Mouse (Mus musculus): Measurements from ENCODE around the gene Madcam1. TPM values are rescaled to one million over a fixed set of nuclear protein-coding genes. Genes with fewer than 3 reads are reported as not detected.

Madcam1 gene
- polyA plus RNA-seq, 1 experiment from 2014 or later, result 1.1 TPM

- DNase-seq (ENCODE audit: low spot score), result peak; percentile 65
- Histone ChIP-seq H3K4me1 (ENCODE audit: control insufficient read depth, insufficient read depth, low read length) (no peaks in the 10 kb centered on the region), H3K4me3 (ENCODE audit: low read depth, low read length) (no peak overlapping the region), H3K9me3 (replicated peaks; ENCODE audit: control insufficient read depth, low read length) (no peaks in the 10 kb centered on the region), H3K27ac (ENCODE audit: low read depth, low read length) (peak overlapping the region; percentile 68; the same call in 1 of the 2 replicates), H3K27me3 (replicated peaks; ENCODE audit: control insufficient read depth, insufficient read depth, low read length) (no peaks in the 10 kb centered on the region), H3K36me3 (ENCODE audit: control insufficient read depth, insufficient read depth, low read length) (no peaks in the 10 kb centered on the region), H3K9ac (ENCODE audit: low read length) (no peak overlapping the region), H3K4me2 (ENCODE audit: low read length) (no peak overlapping the region)
- ATAC-seq, result peak; percentile 82; the same call in 1 of the 2 replicates
- WGBS, result 16% methylated on average over 1 of the region's 1 CpGs
These were observed 9.4 kb upstream of the Madcam1 start for GRCm38 (mm10) chr10:79654946-79655395.

GRCm38 (mm10) chr10:79658829-79659228, 5.5 kb upstream of the Madcam1 start:
- DNase-seq (ENCODE audit: low spot score) (no peak), ATAC-seq (no peak)
- no peak overlapping the region for H3K4me2 ChIP-seq (ENCODE audit: low read length)
- no peaks in the 10 kb centered on the region for H3K9me3 ChIP-seq (replicated peaks; ENCODE audit: control insufficient read depth, low read length)
- 25% methylated on average over 4 of the region's 4 CpGs for WGBS
- H3K27me3 ChIP-seq (replicated peaks; ENCODE audit: control insufficient read depth, insufficient read depth, low read length), result no peaks in the 10 kb centered on the region
- H3K4me1 ChIP-seq (ENCODE audit: control insufficient read depth, insufficient read depth, low read length), result no peaks in the 10 kb centered on the region
- no peak overlapping the region for H3K9ac ChIP-seq (ENCODE audit: low read length)
- no peak overlapping the region for H3K4me3 ChIP-seq (ENCODE audit: low read depth, low read length)
- no peaks in the 10 kb centered on the region for H3K36me3 ChIP-seq (ENCODE audit: control insufficient read depth, insufficient read depth, low read length)
- H3K27ac ChIP-seq (ENCODE audit: low read depth, low read length), result no peak overlapping the region

GRCm38 (mm10) chr10:79660298-79660697, 4.1 kb upstream of the Madcam1 start:
- no peak overlapping the region for H3K27ac ChIP-seq (ENCODE audit: low read depth, low read length)
- 74% methylated on average over 2 of the region's 2 CpGs for WGBS
- ATAC-seq, result no peak
- no peaks in the 10 kb centered on the region for H3K4me1 ChIP-seq (ENCODE audit: control insufficient read depth, insufficient read depth, low read length)
- H3K4me2 ChIP-seq (ENCODE audit: low read length), result no peak overlapping the region
- no peak overlapping the region for H3K4me3 ChIP-seq (ENCODE audit: low read depth, low read length)
- H3K27me3 ChIP-seq (replicated peaks; ENCODE audit: control insufficient read depth, insufficient read depth, low read length), result no peaks in the 10 kb centered on the region
- no peaks in the 10 kb centered on the region for H3K9me3 ChIP-seq (replicated peaks; ENCODE audit: control insufficient read depth, low read length)
- no peak for DNase-seq (ENCODE audit: low spot score)
- no peak overlapping the region for H3K9ac ChIP-seq (ENCODE audit: low read length)
- H3K36me3 ChIP-seq (ENCODE audit: control insufficient read depth, insufficient read depth, low read length), result no peaks in the 10 kb centered on the region

GRCm38 (mm10) chr10:79661861-79662260, 2.5 kb upstream of the Madcam1 start:
- DNase-seq (ENCODE audit: low spot score) (no peak), ATAC-seq (no peak)
- no peaks in the 10 kb centered on the region for H3K9me3 ChIP-seq (replicated peaks; ENCODE audit: control insufficient read depth, low read length)
- no peaks in the 10 kb centered on the region for H3K4me1 ChIP-seq (ENCODE audit: control insufficient read depth, insufficient read depth, low read length)
- WGBS, result 53% methylated on average over 3 of the region's 3 CpGs
- no peak overlapping the region for H3K4me3 ChIP-seq (ENCODE audit: low read depth, low read length)
- no peaks in the 10 kb centered on the region for H3K27me3 ChIP-seq (replicated peaks; ENCODE audit: control insufficient read depth, insufficient read depth, low read length)
- H3K36me3 ChIP-seq (ENCODE audit: control insufficient read depth, insufficient read depth, low read length), result no peaks in the 10 kb centered on the region
- no peak overlapping the region for H3K27ac ChIP-seq (ENCODE audit: low read depth, low read length)
- H3K4me2 ChIP-seq (ENCODE audit: low read length), result no peak overlapping the region
- no peak overlapping the region for H3K9ac ChIP-seq (ENCODE audit: low read length)

GRCm38 (mm10) chr10:79665051-79665450, 692 bp downstream of the Madcam1 start:
- no peak overlapping the region for H3K9ac ChIP-seq (ENCODE audit: low read length)
- no peaks in the 10 kb centered on the region for H3K9me3 ChIP-seq (replicated peaks; ENCODE audit: control insufficient read depth, low read length)
- ATAC-seq, result no peak
- 86% methylated on average over 8 of the region's 8 CpGs for WGBS
- peaks cover 4% of the 10 kb centered on the region for H3K4me1 ChIP-seq (ENCODE audit: control insufficient read depth, insufficient read depth, low read length)
- H3K36me3 ChIP-seq (ENCODE audit: control insufficient read depth, insufficient read depth, low read length), result no peaks in the 10 kb centered on the region
- no peak for DNase-seq (ENCODE audit: low spot score)
- H3K4me3 ChIP-seq (ENCODE audit: low read depth, low read length), result no peak overlapping the region
- H3K27ac ChIP-seq (ENCODE audit: low read depth, low read length), result no peak overlapping the region
- H3K27me3 ChIP-seq (replicated peaks; ENCODE audit: control insufficient read depth, insufficient read depth, low read length), result no peaks in the 10 kb centered on the region
- H3K4me2 ChIP-seq (ENCODE audit: low read length), result no peak overlapping the region

- WGBS, result 69% methylated on average over 9 of the region's 9 CpGs
- Histone ChIP-seq H3K27me3 (replicated peaks; ENCODE audit: control insufficient read depth, insufficient read depth, low read length) (no peaks in the 10 kb centered on the region), H3K9me3 (replicated peaks; ENCODE audit: control insufficient read depth, low read length) (no peaks in the 10 kb centered on the region), H3K4me1 (ENCODE audit: control insufficient read depth, insufficient read depth, low read length) (peaks cover 12% of the 10 kb centered on the region), H3K27ac (ENCODE audit: low read depth, low read length) (no peak overlapping the region), H3K4me2 (ENCODE audit: low read length) (no peak overlapping the region), H3K4me3 (ENCODE audit: low read depth, low read length) (no peak overlapping the region), H3K36me3 (ENCODE audit: control insufficient read depth, insufficient read depth, low read length) (no peaks in the 10 kb centered on the region), H3K9ac (ENCODE audit: low read length) (no peak overlapping the region)
- ATAC-seq (no peak), DNase-seq (ENCODE audit: low spot score) (no peak)
These were observed 2.1 kb downstream of the Madcam1 start for GRCm38 (mm10) chr10:79666493-79666892.

GRCm38 (mm10) chr10:79668076-79668475, 3.7 kb downstream of the Madcam1 start:
- Histone ChIP-seq H3K9ac (ENCODE audit: low read length) (0 out of 2 replicates have a peak overlapping the region, but pooled peaks have one; percentile 43), H3K4me1 (ENCODE audit: control insufficient read depth, insufficient read depth, low read length) (peaks cover 12% of the 10 kb centered on the region), H3K4me2 (ENCODE audit: low read length) (peak overlapping the region; percentile 97), H3K4me3 (ENCODE audit: low read depth, low read length) (peak overlapping the region; percentile 93), H3K36me3 (ENCODE audit: control insufficient read depth, insufficient read depth, low read length) (0 out of 2 replicates have a peak, but pooled peaks cover 2% of the 10 kb centered on the region), H3K27ac (ENCODE audit: low read depth, low read length) (peak overlapping the region; percentile 55; the same call in 1 of the 2 replicates), H3K9me3 (replicated peaks; ENCODE audit: control insufficient read depth, low read length) (no peaks in the 10 kb centered on the region), H3K27me3 (replicated peaks; ENCODE audit: control insufficient read depth, insufficient read depth, low read length) (no peaks in the 10 kb centered on the region)
- no peak for DNase-seq (ENCODE audit: low spot score)
- 82% methylated on average over 5 of the region's 5 CpGs for WGBS
- ATAC-seq, result no peak

- Histone ChIP-seq H3K27ac (ENCODE audit: low read depth, low read length) (peak within 1 kb of the TSS; percentile 95), H3K4me2 (ENCODE audit: low read length) (peak within 1 kb of the TSS; percentile 97), H3K9ac (ENCODE audit: low read length) (peak within 1 kb of the TSS; percentile 93), H3K27me3 (replicated peaks; ENCODE audit: control insufficient read depth, insufficient read depth, low read length) (no peaks in the 10 kb centered on the region), H3K9me3 (replicated peaks; ENCODE audit: control insufficient read depth, low read length) (no peaks in the 10 kb centered on the region), H3K36me3 (ENCODE audit: control insufficient read depth, insufficient read depth, low read length) (0 out of 2 replicates have a peak, but pooled peaks cover 2% of the 10 kb centered on the region), H3K4me3 (ENCODE audit: low read depth, low read length) (peak within 1 kb of the TSS; percentile 93), H3K4me1 (ENCODE audit: control insufficient read depth, insufficient read depth, low read length) (peaks cover 12% of the 10 kb centered on the region)
- DNase-seq (ENCODE audit: low spot score) (peak; percentile 96), ATAC-seq (peak; percentile 90)
- WGBS, result under 1% methylated on average over 45 of the region's 45 CpGs
These were observed 4.6 kb downstream of the Madcam1 start, which contains the start of gene Tpgs1 for GRCm38 (mm10) chr10:79668771-79669575. TSS of gene Tpgs1 (plus strand) at chr10:79669369.

- ATAC-seq, result peak; percentile 67
- peak overlapping the region; percentile 93 for H3K9ac ChIP-seq (ENCODE audit: low read length)
- peak overlapping the region; percentile 97 for H3K4me2 ChIP-seq (ENCODE audit: low read length)
- peak overlapping the region; percentile 93 for H3K4me3 ChIP-seq (ENCODE audit: low read depth, low read length)
- no peaks in the 10 kb centered on the region for H3K27me3 ChIP-seq (replicated peaks; ENCODE audit: control insufficient read depth, insufficient read depth, low read length)
- peak; percentile 90 for DNase-seq (ENCODE audit: low spot score)
- no peaks in the 10 kb centered on the region for H3K9me3 ChIP-seq (replicated peaks; ENCODE audit: control insufficient read depth, low read length)
- H3K36me3 ChIP-seq (ENCODE audit: control insufficient read depth, insufficient read depth, low read length), result 0 out of 2 replicates have a peak, but pooled peaks cover 2% of the 10 kb centered on the region
- WGBS, result under 1% methylated on average over 46 of the region's 47 CpGs
- peaks cover 12% of the 10 kb centered on the region for H3K4me1 ChIP-seq (ENCODE audit: control insufficient read depth, insufficient read depth, low read length)
- H3K27ac ChIP-seq (ENCODE audit: low read depth, low read length), result peak overlapping the region; percentile 95
These were observed 5.3 kb downstream of the Madcam1 start for GRCm38 (mm10) chr10:79669576-79670057.

All from forebrain, embryonic 14.5 days (tissue).